Mouse (Mus musculus): ENCODE data around the gene Arhgef26. TPM values are rescaled to one million over a fixed set of nuclear protein-coding genes. Genes with fewer than 3 reads are reported as not detected.

Gene Arhgef26
- total and polyA plus RNA-seq, 2 experiments, result 10.4 to 29.2 TPM

DNA sequence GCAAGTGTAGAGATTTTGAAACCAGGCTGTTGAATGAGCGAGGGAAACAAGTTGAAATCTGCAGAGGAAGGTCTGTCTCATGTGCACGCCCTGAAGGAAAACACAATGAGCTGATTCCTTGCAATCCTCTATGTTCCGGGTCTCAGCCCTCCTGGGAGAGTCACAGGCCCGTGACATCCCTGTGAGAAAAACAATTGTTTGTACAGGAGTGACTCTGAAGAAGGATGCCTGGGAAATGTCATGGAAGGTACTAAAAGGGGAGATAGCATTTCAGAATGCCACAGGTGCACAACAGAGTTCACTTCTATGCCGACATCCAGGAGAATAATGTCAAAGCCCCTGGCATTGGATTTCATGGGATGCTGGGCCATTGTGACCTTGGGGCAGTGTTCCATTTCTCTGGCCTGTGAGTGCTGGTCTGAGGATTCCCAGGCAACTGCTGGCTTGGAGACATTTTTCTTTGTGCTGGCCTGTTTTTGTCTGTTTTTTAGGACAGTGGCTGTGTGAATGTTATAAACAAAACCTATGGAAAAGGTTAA, 102.4 kb downstream of the Arhgef26 start:
- Histone ChIP-seq H3K4me3 (ENCODE audit: insufficient read depth, low read depth, low read length) (no peak overlapping the region), H3K79me2 (ENCODE audit: control insufficient read depth, insufficient read depth, low read length) (peaks cover 3% of the 10 kb centered on the region; the same call in 1 of the 2 replicates), H3K36me3 (ENCODE audit: control insufficient read depth, insufficient read depth, low read length) (peaks cover 34% of the 10 kb centered on the region), H3K27me3 (ENCODE audit: control insufficient read depth, insufficient read depth, low read length) (no peaks in the 10 kb centered on the region), H3K27ac (replicated peaks; ENCODE audit: insufficient read depth, low read depth, low read length) (no peak overlapping the region), H3K4me1 (ENCODE audit: control insufficient read depth, insufficient read depth, low read length) (no peaks in the 10 kb centered on the region), H3K9ac (ENCODE audit: low read depth, low read length) (no peak overlapping the region)
- 85% methylated on average over 5 of the region's 5 CpGs for WGBS
- DNase-seq (ENCODE audit: extremely low read depth, low read depth, low spot score), result no peak
- no peak for TF ChIP-seq CTCF (IDR thresholded peaks at IDR 0.05; ENCODE audit: low read depth, low read length)
- no peak for TF ChIP-seq POLR2A (IDR thresholded peaks at IDR 0.05; ENCODE audit: extremely low read depth, insufficient read depth, low read length)

- Histone ChIP-seq H3K36me3 (ENCODE audit: control insufficient read depth, insufficient read depth, low read length) (peaks cover 24% of the 10 kb centered on the region), H3K27ac (replicated peaks; ENCODE audit: insufficient read depth, low read depth, low read length) (no peak overlapping the region), H3K27me3 (ENCODE audit: control insufficient read depth, insufficient read depth, low read length) (no peaks in the 10 kb centered on the region), H3K4me1 (ENCODE audit: control insufficient read depth, insufficient read depth, low read length) (no peaks in the 10 kb centered on the region), H3K9ac (ENCODE audit: low read depth, low read length) (no peak overlapping the region), H3K4me3 (ENCODE audit: insufficient read depth, low read depth, low read length) (no peak overlapping the region), H3K79me2 (ENCODE audit: control insufficient read depth, insufficient read depth, low read length) (no peaks in the 10 kb centered on the region)
- DNase-seq (ENCODE audit: extremely low read depth, low read depth, low spot score), result no peak
- TF ChIP-seq POLR2A (IDR thresholded peaks at IDR 0.05; ENCODE audit: extremely low read depth, insufficient read depth, low read length) (no peak), CTCF (IDR thresholded peaks at IDR 0.05; ENCODE audit: low read depth, low read length) (no peak)
- 81% methylated on average over 12 of the region's 12 CpGs for WGBS
These were observed 105.5 kb downstream of the Arhgef26 start for GRCm38 (mm10) chr3:62443582-62444194.

DNA sequence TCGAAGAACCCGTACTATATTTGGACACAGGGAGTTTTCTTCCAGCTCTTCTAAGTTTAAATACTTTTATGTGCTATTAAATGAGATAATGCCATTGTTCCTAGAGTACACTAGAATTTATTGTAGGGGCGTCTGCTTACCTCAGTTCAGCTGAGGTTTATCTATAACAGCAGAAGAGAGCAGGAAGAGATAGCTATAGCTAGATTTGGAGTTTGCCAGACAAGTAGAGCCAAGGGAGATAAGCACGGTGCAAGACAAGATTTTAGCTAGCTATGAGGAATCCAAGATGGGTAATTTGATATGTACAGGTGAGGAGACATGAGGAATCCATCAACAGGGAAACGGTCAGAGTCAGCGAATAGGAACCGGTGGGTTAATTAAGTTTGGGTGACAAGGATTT, 108.1 kb downstream of the Arhgef26 start:
- DNase-seq (ENCODE audit: extremely low read depth, low read depth, low spot score), result no peak
- Histone ChIP-seq H3K4me3 (ENCODE audit: insufficient read depth, low read depth, low read length) (no peak overlapping the region), H3K79me2 (ENCODE audit: control insufficient read depth, insufficient read depth, low read length) (no peaks in the 10 kb centered on the region), H3K27ac (replicated peaks; ENCODE audit: insufficient read depth, low read depth, low read length) (no peak overlapping the region), H3K4me1 (ENCODE audit: control insufficient read depth, insufficient read depth, low read length) (no peaks in the 10 kb centered on the region), H3K27me3 (ENCODE audit: control insufficient read depth, insufficient read depth, low read length) (no peaks in the 10 kb centered on the region), H3K9ac (ENCODE audit: low read depth, low read length) (no peak overlapping the region), H3K36me3 (ENCODE audit: control insufficient read depth, insufficient read depth, low read length) (peaks cover 28% of the 10 kb centered on the region)
- WGBS, result 88% methylated on average over 7 of the region's 7 CpGs
- no peak for TF ChIP-seq POLR2A (IDR thresholded peaks at IDR 0.05; ENCODE audit: extremely low read depth, insufficient read depth, low read length)
- TF ChIP-seq CTCF (IDR thresholded peaks at IDR 0.05; ENCODE audit: low read depth, low read length), result no peak

- H3K4me3 ChIP-seq (ENCODE audit: insufficient read depth, low read depth, low read length), result no peak overlapping the region
- WGBS, result 62% methylated on average over 8 of the region's 8 CpGs
- no peak for DNase-seq (ENCODE audit: extremely low read depth, low read depth, low spot score)
- H3K36me3 ChIP-seq (ENCODE audit: control insufficient read depth, insufficient read depth, low read length), result peaks cover 30% of the 10 kb centered on the region
- H3K27me3 ChIP-seq (ENCODE audit: control insufficient read depth, insufficient read depth, low read length), result no peaks in the 10 kb centered on the region
- no peaks in the 10 kb centered on the region for H3K79me2 ChIP-seq (ENCODE audit: control insufficient read depth, insufficient read depth, low read length)
- H3K27ac ChIP-seq (replicated peaks; ENCODE audit: insufficient read depth, low read depth, low read length), result no peak overlapping the region
- TF ChIP-seq CTCF (IDR thresholded peaks at IDR 0.05; ENCODE audit: low read depth, low read length) (no peak), POLR2A (IDR thresholded peaks at IDR 0.05; ENCODE audit: extremely low read depth, insufficient read depth, low read length) (no peak)
- no peaks in the 10 kb centered on the region for H3K4me1 ChIP-seq (ENCODE audit: control insufficient read depth, insufficient read depth, low read length)
- H3K9ac ChIP-seq (ENCODE audit: low read depth, low read length), result no peak overlapping the region
These were observed 109.0 kb downstream of the Arhgef26 start for GRCm38 (mm10) chr3:62447151-62447550.

GRCm38 (mm10) chr3:62449871-62450496, 111.8 kb downstream of the Arhgef26 start:
- DNase-seq (ENCODE audit: extremely low read depth, low read depth, low spot score), result no peak
- Histone ChIP-seq H3K27ac (replicated peaks; ENCODE audit: insufficient read depth, low read depth, low read length) (no peak overlapping the region), H3K4me3 (ENCODE audit: insufficient read depth, low read depth, low read length) (no peak overlapping the region), H3K27me3 (ENCODE audit: control insufficient read depth, insufficient read depth, low read length) (no peaks in the 10 kb centered on the region), H3K79me2 (ENCODE audit: control insufficient read depth, insufficient read depth, low read length) (no peaks in the 10 kb centered on the region), H3K4me1 (ENCODE audit: control insufficient read depth, insufficient read depth, low read length) (no peaks in the 10 kb centered on the region), H3K36me3 (ENCODE audit: control insufficient read depth, insufficient read depth, low read length) (peaks cover 42% of the 10 kb centered on the region), H3K9ac (ENCODE audit: low read depth, low read length) (no peak overlapping the region)
- WGBS, result 86% methylated on average over 4 of the region's 4 CpGs
- TF ChIP-seq CTCF (IDR thresholded peaks at IDR 0.05; ENCODE audit: low read depth, low read length) (peak; percentile 25), POLR2A (IDR thresholded peaks at IDR 0.05; ENCODE audit: extremely low read depth, insufficient read depth, low read length) (no peak)

DNA sequence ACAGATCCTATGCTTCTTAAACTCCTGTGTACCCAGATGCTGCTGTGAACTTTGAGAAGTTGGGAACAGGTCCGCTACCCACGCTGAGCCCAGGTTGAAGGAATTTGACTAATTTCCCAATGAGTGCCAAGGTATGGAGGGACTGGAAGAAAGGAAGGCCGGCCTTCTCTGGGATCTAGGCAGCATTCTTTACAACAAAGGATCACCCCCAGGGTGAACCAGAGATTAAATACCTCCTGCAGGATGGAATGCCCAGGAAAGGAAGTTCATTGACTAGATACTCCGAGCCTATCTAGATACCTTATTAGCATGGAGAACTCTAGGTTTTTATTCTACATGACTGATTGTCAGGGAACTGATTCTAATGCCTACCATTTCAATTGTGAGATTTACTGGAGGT, 114.8 kb downstream of the Arhgef26 start:
- Histone ChIP-seq H3K36me3 (ENCODE audit: control insufficient read depth, insufficient read depth, low read length) (peaks cover 37% of the 10 kb centered on the region), H3K4me3 (ENCODE audit: insufficient read depth, low read depth, low read length) (no peak overlapping the region), H3K27me3 (ENCODE audit: control insufficient read depth, insufficient read depth, low read length) (no peaks in the 10 kb centered on the region), H3K79me2 (ENCODE audit: control insufficient read depth, insufficient read depth, low read length) (no peaks in the 10 kb centered on the region), H3K4me1 (ENCODE audit: control insufficient read depth, insufficient read depth, low read length) (no peaks in the 10 kb centered on the region), H3K27ac (replicated peaks; ENCODE audit: insufficient read depth, low read depth, low read length) (no peak overlapping the region), H3K9ac (ENCODE audit: low read depth, low read length) (no peak overlapping the region)
- TF ChIP-seq CTCF (IDR thresholded peaks at IDR 0.05; ENCODE audit: low read depth, low read length), result no peak
- TF ChIP-seq POLR2A (IDR thresholded peaks at IDR 0.05; ENCODE audit: extremely low read depth, insufficient read depth, low read length), result no peak
- no peak for DNase-seq (ENCODE audit: extremely low read depth, low read depth, low spot score)
- WGBS, result 77% methylated on average over 4 of the region's 4 CpGs

Measured in liver, adult 2 months (tissue).